Mouse (Mus musculus): ENCODE data around the gene Nlrp6. TPM values are rescaled to one million over a fixed set of nuclear protein-coding genes. Genes with fewer than 3 reads are reported as not detected.
"Not testable (repeated sequence)": the region's sequence is repeated elsewhere in the genome, so short reads cannot be mapped to it uniquely, and the experiment has no call there.

Nlrp6 gene
- polyA plus RNA-seq, 1 experiment = 0.32 TPM

GRCm38 (mm10) chr7:140881696-140882468 lies 38.8 kb upstream of the Nlrp6 start, which contains the start of the genes Psmd13 and Sirt3:
TSS of gene Psmd13 (plus strand) at chr7:140881968.
TSS of gene Sirt3 (minus strand) at chr7:140882309.
- Histone ChIP-seq H3K27me3 (ENCODE audit: control insufficient read depth, insufficient read depth, low read length) (no peaks in the 10 kb centered on the region), H3K27ac (ENCODE audit: control insufficient read depth, insufficient read depth, low read length) (peak within 1 kb of the TSS; percentile 13; the same call in 1 of the 2 replicates), H3K4me1 (replicated peaks; ENCODE audit: control insufficient read depth, insufficient read depth, low read length) (peaks cover 17% of the 10 kb centered on the region), H3K4me3 (ENCODE audit: control insufficient read depth, insufficient read depth, low read length) (peak within 1 kb of the TSS; percentile 98), H3K36me3 (ENCODE audit: control insufficient read depth, insufficient read depth, low read length) (peaks cover 9% of the 10 kb centered on the region)
- TF ChIP-seq CTCF (IDR thresholded peaks at IDR 0.05; ENCODE audit: borderline replicate concordance, control insufficient read depth, extremely low read depth, insufficient read depth, low read length, poor library complexity) = no peak
- peak; percentile 56 for TF ChIP-seq POLR2A (IDR thresholded peaks at IDR 0.05; ENCODE audit: control insufficient read depth, extremely low read depth, insufficient read depth, low read length, poor library complexity)
- under 1% methylated on average over 58 of the region's 59 CpGs for WGBS
- peak; percentile 95 for DNase-seq

DNA sequence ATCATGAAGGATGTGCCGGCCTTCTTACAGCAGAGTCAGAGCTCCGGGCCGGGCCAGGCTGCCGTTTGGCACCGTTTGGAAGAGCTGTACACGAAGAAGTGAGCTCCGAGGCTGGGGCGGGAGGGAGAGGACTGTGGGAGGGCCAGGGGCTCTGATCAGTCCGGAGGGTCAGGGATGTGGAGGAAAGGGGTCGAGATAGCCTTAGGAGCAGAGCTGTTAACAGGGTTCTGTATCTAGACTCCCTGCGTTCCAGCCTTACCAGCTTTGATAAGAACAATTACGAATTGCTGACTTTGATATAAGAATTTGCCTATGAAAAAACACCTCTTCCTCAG lies 38.3 kb upstream of the Nlrp6 start:
- no peaks in the 10 kb centered on the region for H3K27me3 ChIP-seq (ENCODE audit: control insufficient read depth, insufficient read depth, low read length)
- DNase-seq = no peak
- H3K36me3 ChIP-seq (ENCODE audit: control insufficient read depth, insufficient read depth, low read length) = peaks cover 15% of the 10 kb centered on the region
- no peak for TF ChIP-seq CTCF (IDR thresholded peaks at IDR 0.05; ENCODE audit: borderline replicate concordance, control insufficient read depth, extremely low read depth, insufficient read depth, low read length, poor library complexity)
- no peak for TF ChIP-seq POLR2A (IDR thresholded peaks at IDR 0.05; ENCODE audit: control insufficient read depth, extremely low read depth, insufficient read depth, low read length, poor library complexity)
- peaks cover 17% of the 10 kb centered on the region for H3K4me1 ChIP-seq (replicated peaks; ENCODE audit: control insufficient read depth, insufficient read depth, low read length)
- WGBS = under 1% methylated on average over 12 of the region's 12 CpGs
- peak overlapping the region; percentile 98 for H3K4me3 ChIP-seq (ENCODE audit: control insufficient read depth, insufficient read depth, low read length)
- H3K27ac ChIP-seq (ENCODE audit: control insufficient read depth, insufficient read depth, low read length) = no peak overlapping the region

GRCm38 (mm10) chr7:140890636-140891035 lies 30.1 kb upstream of the Nlrp6 start:
- DNase-seq; H3K4me1 ChIP-seq (replicated peaks; ENCODE audit: control insufficient read depth, insufficient read depth, low read length); H3K27ac ChIP-seq (ENCODE audit: control insufficient read depth, insufficient read depth, low read length); H3K27me3 ChIP-seq (ENCODE audit: control insufficient read depth, insufficient read depth, low read length); H3K4me3 ChIP-seq (ENCODE audit: control insufficient read depth, insufficient read depth, low read length): not testable (repeated sequence)
- H3K36me3 ChIP-seq (ENCODE audit: control insufficient read depth, insufficient read depth, low read length) = peaks cover 66% of the 10 kb centered on the region
- 98% methylated on average over 16 of the region's 16 CpGs for WGBS

DNA sequence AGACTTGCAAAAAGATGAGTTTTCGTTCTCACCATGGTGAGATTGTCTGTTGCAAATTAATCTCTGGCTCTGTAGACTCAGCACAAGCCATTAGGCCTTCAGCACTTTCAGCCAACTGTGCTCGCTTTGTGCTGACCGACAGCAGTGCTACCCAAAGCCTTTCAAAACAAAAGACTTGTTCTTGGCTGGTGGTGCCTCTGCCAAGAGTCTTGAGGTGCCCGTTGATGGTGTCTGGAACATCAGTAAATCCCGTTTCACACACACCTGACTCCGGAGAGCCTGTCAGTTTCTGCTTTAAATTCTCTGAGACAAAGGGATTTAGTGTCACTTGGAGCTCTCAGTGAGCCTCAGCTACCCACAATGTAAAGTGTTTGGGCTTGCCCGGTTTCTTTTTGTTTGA lies 26.7 kb upstream of the Nlrp6 start:
- WGBS = 90% methylated on average over 7 of the region's 7 CpGs

GRCm38 (mm10) chr7:140894611-140895010 lies 26.1 kb upstream of the Nlrp6 start:
- no peak for DNase-seq
- 94% methylated on average over 3 of the region's 3 CpGs for WGBS
- peaks cover 43% of the 10 kb centered on the region for H3K36me3 ChIP-seq (ENCODE audit: control insufficient read depth, insufficient read depth, low read length)

More for the DNA sequence above, 26.7 kb upstream of the Nlrp6 start:
- Histone ChIP-seq H3K27ac (ENCODE audit: control insufficient read depth, insufficient read depth, low read length) (no peak overlapping the region), H3K27me3 (ENCODE audit: control insufficient read depth, insufficient read depth, low read length) (no peaks in the 10 kb centered on the region), H3K4me3 (ENCODE audit: control insufficient read depth, insufficient read depth, low read length) (no peak overlapping the region), H3K36me3 (ENCODE audit: control insufficient read depth, insufficient read depth, low read length) (peaks cover 48% of the 10 kb centered on the region), H3K4me1 (replicated peaks; ENCODE audit: control insufficient read depth, insufficient read depth, low read length) (no peaks in the 10 kb centered on the region)
- DNase-seq = no peak
- TF ChIP-seq CTCF (IDR thresholded peaks at IDR 0.05; ENCODE audit: borderline replicate concordance, control insufficient read depth, extremely low read depth, insufficient read depth, low read length, poor library complexity) = no peak
- TF ChIP-seq POLR2A (IDR thresholded peaks at IDR 0.05; ENCODE audit: control insufficient read depth, extremely low read depth, insufficient read depth, low read length, poor library complexity) = no peak

GRCm38 (mm10) chr7:140897863-140898262 lies 22.8 kb upstream of the Nlrp6 start:
- TF ChIP-seq CTCF (IDR thresholded peaks at IDR 0.05; ENCODE audit: borderline replicate concordance, control insufficient read depth, extremely low read depth, insufficient read depth, low read length, poor library complexity) (no peak), POLR2A (IDR thresholded peaks at IDR 0.05; ENCODE audit: control insufficient read depth, extremely low read depth, insufficient read depth, low read length, poor library complexity) (no peak)
- no peaks in the 10 kb centered on the region for H3K4me1 ChIP-seq (replicated peaks; ENCODE audit: control insufficient read depth, insufficient read depth, low read length)
- 92% methylated on average over 7 of the region's 7 CpGs for WGBS
- no peak for DNase-seq
- no peak overlapping the region for H3K27ac ChIP-seq (ENCODE audit: control insufficient read depth, insufficient read depth, low read length)
- H3K4me3 ChIP-seq (ENCODE audit: control insufficient read depth, insufficient read depth, low read length) = no peak overlapping the region
- no peaks in the 10 kb centered on the region for H3K27me3 ChIP-seq (ENCODE audit: control insufficient read depth, insufficient read depth, low read length)
- peaks cover 26% of the 10 kb centered on the region for H3K36me3 ChIP-seq (ENCODE audit: control insufficient read depth, insufficient read depth, low read length)

More at GRCm38 (mm10) chr7:140894611-140895010, 26.1 kb upstream of the Nlrp6 start:
- Histone ChIP-seq H3K4me3 (ENCODE audit: control insufficient read depth, insufficient read depth, low read length) (no peak overlapping the region), H3K4me1 (replicated peaks; ENCODE audit: control insufficient read depth, insufficient read depth, low read length) (no peaks in the 10 kb centered on the region), H3K27ac (ENCODE audit: control insufficient read depth, insufficient read depth, low read length) (no peak overlapping the region), H3K27me3 (ENCODE audit: control insufficient read depth, insufficient read depth, low read length) (no peaks in the 10 kb centered on the region)
- no peak for TF ChIP-seq CTCF (IDR thresholded peaks at IDR 0.05; ENCODE audit: borderline replicate concordance, control insufficient read depth, extremely low read depth, insufficient read depth, low read length, poor library complexity)
- no peak for TF ChIP-seq POLR2A (IDR thresholded peaks at IDR 0.05; ENCODE audit: control insufficient read depth, extremely low read depth, insufficient read depth, low read length, poor library complexity)

DNA sequence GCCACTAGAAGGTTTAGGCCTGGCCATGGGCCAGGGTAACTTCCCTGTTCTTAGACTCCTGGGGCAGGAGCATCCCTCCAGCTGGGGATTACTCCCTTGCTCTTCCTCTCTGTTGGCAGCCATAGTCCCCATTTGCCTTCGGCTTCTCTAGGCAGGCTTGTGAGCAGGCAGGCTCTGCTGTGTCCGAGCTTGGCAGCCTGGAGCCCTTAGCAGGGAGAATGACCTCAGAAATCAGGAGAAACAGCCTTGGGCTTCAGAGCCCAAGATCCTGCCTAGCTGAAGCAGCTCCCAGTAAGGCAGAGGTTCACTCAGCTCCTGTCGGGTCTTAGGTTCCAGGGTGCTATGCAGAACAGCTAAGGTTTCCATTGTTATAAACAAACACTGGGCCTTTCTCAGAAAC lies 21.6 kb upstream of the Nlrp6 start:
- peaks cover 21% of the 10 kb centered on the region for H3K36me3 ChIP-seq (ENCODE audit: control insufficient read depth, insufficient read depth, low read length)
- WGBS = 94% methylated on average over 3 of the region's 3 CpGs
- H3K4me1 ChIP-seq (replicated peaks; ENCODE audit: control insufficient read depth, insufficient read depth, low read length) = no peaks in the 10 kb centered on the region
- H3K27me3 ChIP-seq (ENCODE audit: control insufficient read depth, insufficient read depth, low read length) = no peaks in the 10 kb centered on the region
- no peak overlapping the region for H3K27ac ChIP-seq (ENCODE audit: control insufficient read depth, insufficient read depth, low read length)
- TF ChIP-seq CTCF (IDR thresholded peaks at IDR 0.05; ENCODE audit: borderline replicate concordance, control insufficient read depth, extremely low read depth, insufficient read depth, low read length, poor library complexity) = no peak
- no peak for TF ChIP-seq POLR2A (IDR thresholded peaks at IDR 0.05; ENCODE audit: control insufficient read depth, extremely low read depth, insufficient read depth, low read length, poor library complexity)
- no peak overlapping the region for H3K4me3 ChIP-seq (ENCODE audit: control insufficient read depth, insufficient read depth, low read length)
- DNase-seq = no peak
